Mouse (Mus musculus) hindbrain, embryonic 13.5 days (tissue): ENCODE data around the gene Haus4. TPM values are rescaled to one million over a fixed set of nuclear protein-coding genes. Genes with fewer than 3 reads are reported as not detected.

ENCODE experiments used
- ATAC-seq: fragments of 200-750 bp; cut with Nextera tagmentation; 2 replicates; pipeline ENCODE4 v1.8.0; 2017; ENCODE audit warnings: moderate TSS enrichment; ENCODE audit not compliant: low FRiP score
- H3K27ac ChIP-seq: fragments of 300-500 bp; sonication (generic); 2 replicates; pipeline ENCODE4 v1.5.1; 2015; ENCODE audit warnings: inconsistent platforms, mild to moderate bottlenecking, moderate library complexity
- H3K27me3 ChIP-seq: fragments of 300-500 bp; sonication (generic); 2 replicates; pipeline ENCODE4 v1.6.1; 2015; ENCODE audit warnings: mild to moderate bottlenecking, inconsistent platforms
- H3K36me3 ChIP-seq: fragments of 300-500 bp; sonication (generic); 2 replicates; pipeline ENCODE4 v1.6.1; 2015; ENCODE audit warnings: mild to moderate bottlenecking, inconsistent platforms
- H3K4me1 ChIP-seq: fragments of 300-500 bp; sonication (generic); replicated peaks from 2 replicates; pipeline ENCODE4 v1.6.1; 2015; ENCODE audit warnings: inconsistent platforms
- H3K4me2 ChIP-seq: fragments of 300-500 bp; sonication (generic); 2 replicates; pipeline ENCODE4 v1.6.1; 2015; ENCODE audit warnings: inconsistent platforms, mild to moderate bottlenecking, moderate library complexity
- H3K4me3 ChIP-seq: fragments of 300-500 bp; sonication (generic); 2 replicates; pipeline ENCODE4 v1.5.1; 2015; ENCODE audit warnings: mild to moderate bottlenecking, inconsistent platforms
- H3K9ac ChIP-seq: fragments of 300-500 bp; sonication (generic); 2 replicates; pipeline ENCODE4 v1.6.1; 2015; ENCODE audit warnings: mild to moderate bottlenecking, inconsistent platforms
- H3K9me3 ChIP-seq: fragments of 300-500 bp; sonication (generic); 2 replicates; pipeline ENCODE4 v1.6.1; 2016; ENCODE audit warnings: inconsistent platforms
- WGBS: fragments of 180-500 bp; shearing (Covaris S2); methylation state at CpG from one replicate; pipeline ENCODE4 v1.1.7; 2015; 5-methylcytosine and 5-hydroxymethylcytosine counted together
- polyA plus RNA-seq: library from polyadenylated mRNA; unstranded; fragments of >200 nt; fragmentation: Nextera tagmentation; extraction: Ambion mirVana; gene quantifications from 2 replicates; pipeline ENCODE4 v1.2.1, GENCODE M21; 2015

Gene Haus4
- polyA plus RNA-seq, 1 experiment from 2014 or later = 19.8 TPM

- Histone ChIP-seq H3K4me2 (peak overlapping the region; percentile 67), H3K27me3 (no peaks in the 10 kb centered on the region), H3K9ac (peak overlapping the region; percentile 77), H3K36me3 (no peaks in the 10 kb centered on the region), H3K27ac (peak overlapping the region; percentile 89), H3K4me1 (peaks cover 15% of the 10 kb centered on the region), H3K9me3 (no peaks in the 10 kb centered on the region), H3K4me3 (peak overlapping the region; percentile 43)
- ATAC-seq = peak; percentile 84
- WGBS = under 1% methylated on average over 18 of the region's 18 CpGs
These were observed 27.0 kb downstream of the Haus4 start for GRCm38 (mm10) chr14:54527227-54528006.

GRCm38 (mm10) chr14:54523600-54523999 is 30.8 kb downstream of the Haus4 start:
- Histone ChIP-seq H3K27ac (no peak overlapping the region), H3K4me1 (peaks cover 19% of the 10 kb centered on the region), H3K4me3 (no peak overlapping the region), H3K36me3 (no peaks in the 10 kb centered on the region), H3K9ac (no peak overlapping the region), H3K27me3 (no peaks in the 10 kb centered on the region), H3K4me2 (no peak overlapping the region), H3K9me3 (no peaks in the 10 kb centered on the region)
- no peak for ATAC-seq
- 29% methylated on average over 6 of the region's 6 CpGs for WGBS

GRCm38 (mm10) chr14:54516710-54517310 is 37.6 kb downstream of the Haus4 start:
- Histone ChIP-seq H3K9me3 (no peaks in the 10 kb centered on the region), H3K27ac (peak overlapping the region; percentile 83), H3K27me3 (no peaks in the 10 kb centered on the region), H3K4me3 (peak overlapping the region; percentile 69), H3K4me2 (peak overlapping the region; percentile 74), H3K4me1 (peaks cover 26% of the 10 kb centered on the region), H3K36me3 (peaks cover 35% of the 10 kb centered on the region), H3K9ac (peak overlapping the region; percentile 76)
- 6% methylated on average over 17 of the region's 17 CpGs for WGBS
- peak; percentile 76; the same call in 1 of the 2 replicates for ATAC-seq

DNA sequence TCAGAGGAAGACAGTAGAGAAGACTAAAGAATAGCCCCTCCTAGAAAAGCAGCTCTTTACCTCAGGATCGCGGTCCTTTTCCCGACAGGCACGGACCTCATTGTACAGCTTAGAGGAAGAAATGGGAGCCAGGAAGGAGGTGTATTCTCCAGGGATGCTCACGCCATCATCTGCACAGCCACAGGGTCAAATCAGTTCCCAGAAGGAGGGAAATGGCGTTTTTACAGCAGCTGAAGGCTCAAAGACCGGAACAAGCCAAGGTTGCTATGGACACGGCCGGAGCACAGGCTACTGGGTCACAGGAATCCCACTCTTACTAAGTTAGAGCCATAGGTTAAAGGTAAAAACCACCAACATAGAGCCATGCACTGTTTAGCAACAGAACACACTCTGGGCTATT is 44.6 kb downstream of the Haus4 start:
- H3K9ac ChIP-seq = no peak overlapping the region
- 94% methylated on average over 9 of the region's 9 CpGs for WGBS
- H3K27me3 ChIP-seq = no peaks in the 10 kb centered on the region
- ATAC-seq = no peak
- H3K27ac ChIP-seq = no peak overlapping the region
- no peaks in the 10 kb centered on the region for H3K4me1 ChIP-seq
- H3K4me3 ChIP-seq = no peak overlapping the region
- peaks cover 87% of the 10 kb centered on the region for H3K36me3 ChIP-seq
- H3K9me3 ChIP-seq = no peaks in the 10 kb centered on the region
- H3K4me2 ChIP-seq = no peak overlapping the region

- Histone ChIP-seq H3K4me2 (no peak overlapping the region), H3K9ac (no peak overlapping the region), H3K27ac (no peak overlapping the region), H3K36me3 (peaks cover 20% of the 10 kb centered on the region), H3K9me3 (0 out of 2 replicates have a peak, but pooled peaks cover 3% of the 10 kb centered on the region), H3K4me3 (no peak overlapping the region), H3K4me1 (no peaks in the 10 kb centered on the region), H3K27me3 (no peaks in the 10 kb centered on the region)
- 85% methylated on average over 2 of the region's 2 CpGs for WGBS
- ATAC-seq = no peak
These were observed 51.3 kb downstream of the Haus4 start for GRCm38 (mm10) chr14:54503092-54503491.

- H3K4me2 ChIP-seq = no peak overlapping the region
- no peak overlapping the region for H3K9ac ChIP-seq
- no peak overlapping the region for H3K27ac ChIP-seq
- 0 out of 2 replicates have a peak, but pooled peaks cover 3% of the 10 kb centered on the region for H3K9me3 ChIP-seq
- H3K4me1 ChIP-seq = no peaks in the 10 kb centered on the region
- WGBS = 78% methylated on average over 2 of the region's 2 CpGs
- no peak for ATAC-seq
- no peaks in the 10 kb centered on the region for H3K27me3 ChIP-seq
- peaks cover 3% of the 10 kb centered on the region for H3K36me3 ChIP-seq
- no peak overlapping the region for H3K4me3 ChIP-seq
These were observed 53.1 kb downstream of the Haus4 start for GRCm38 (mm10) chr14:54501365-54501764.

- Histone ChIP-seq H3K9ac (no peak overlapping the region), H3K4me1 (no peaks in the 10 kb centered on the region), H3K4me2 (no peak overlapping the region), H3K27me3 (no peaks in the 10 kb centered on the region), H3K36me3 (no peaks in the 10 kb centered on the region), H3K4me3 (no peak overlapping the region), H3K27ac (no peak overlapping the region), H3K9me3 (0 out of 2 replicates have a peak, but pooled peaks cover 3% of the 10 kb centered on the region)
- ATAC-seq = no peak
- 86% methylated on average over 2 of the region's 2 CpGs for WGBS
These were observed 55.1 kb downstream of the Haus4 start for GRCm38 (mm10) chr14:54499330-54499729.

GRCm38 (mm10) chr14:54496706-54497105 is 57.7 kb downstream of the Haus4 start:
- no peak overlapping the region for H3K27ac ChIP-seq
- H3K4me2 ChIP-seq = no peak overlapping the region
- H3K4me1 ChIP-seq = no peaks in the 10 kb centered on the region
- H3K4me3 ChIP-seq = no peak overlapping the region
- no peak for ATAC-seq
- 0 out of 2 replicates have a peak, but pooled peaks cover 2% of the 10 kb centered on the region for H3K9me3 ChIP-seq
- no peaks in the 10 kb centered on the region for H3K36me3 ChIP-seq
- 90% methylated on average over 14 of the region's 14 CpGs for WGBS
- no peak overlapping the region for H3K9ac ChIP-seq
- H3K27me3 ChIP-seq = no peaks in the 10 kb centered on the region

GRCm38 (mm10) chr14:54494234-54494633 is 60.2 kb downstream of the Haus4 start:
- Histone ChIP-seq H3K9ac (no peak overlapping the region), H3K4me2 (no peak overlapping the region), H3K36me3 (no peaks in the 10 kb centered on the region), H3K4me1 (no peaks in the 10 kb centered on the region), H3K4me3 (no peak overlapping the region), H3K9me3 (no peaks in the 10 kb centered on the region), H3K27ac (no peak overlapping the region), H3K27me3 (no peaks in the 10 kb centered on the region)
- 2% methylated on average over 3 of the region's 3 CpGs for WGBS
- ATAC-seq = peak; percentile 46; the same call in 1 of the 2 replicates

GRCm38 (mm10) chr14:54493236-54493635 is 61.2 kb downstream of the Haus4 start:
- ATAC-seq = no peak
- WGBS = 91% methylated on average over 5 of the region's 5 CpGs
- Histone ChIP-seq H3K27me3 (no peaks in the 10 kb centered on the region), H3K4me2 (no peak overlapping the region), H3K27ac (no peak overlapping the region), H3K4me3 (no peak overlapping the region), H3K36me3 (no peaks in the 10 kb centered on the region), H3K9ac (no peak overlapping the region), H3K4me1 (no peaks in the 10 kb centered on the region), H3K9me3 (no peaks in the 10 kb centered on the region)

DNA sequence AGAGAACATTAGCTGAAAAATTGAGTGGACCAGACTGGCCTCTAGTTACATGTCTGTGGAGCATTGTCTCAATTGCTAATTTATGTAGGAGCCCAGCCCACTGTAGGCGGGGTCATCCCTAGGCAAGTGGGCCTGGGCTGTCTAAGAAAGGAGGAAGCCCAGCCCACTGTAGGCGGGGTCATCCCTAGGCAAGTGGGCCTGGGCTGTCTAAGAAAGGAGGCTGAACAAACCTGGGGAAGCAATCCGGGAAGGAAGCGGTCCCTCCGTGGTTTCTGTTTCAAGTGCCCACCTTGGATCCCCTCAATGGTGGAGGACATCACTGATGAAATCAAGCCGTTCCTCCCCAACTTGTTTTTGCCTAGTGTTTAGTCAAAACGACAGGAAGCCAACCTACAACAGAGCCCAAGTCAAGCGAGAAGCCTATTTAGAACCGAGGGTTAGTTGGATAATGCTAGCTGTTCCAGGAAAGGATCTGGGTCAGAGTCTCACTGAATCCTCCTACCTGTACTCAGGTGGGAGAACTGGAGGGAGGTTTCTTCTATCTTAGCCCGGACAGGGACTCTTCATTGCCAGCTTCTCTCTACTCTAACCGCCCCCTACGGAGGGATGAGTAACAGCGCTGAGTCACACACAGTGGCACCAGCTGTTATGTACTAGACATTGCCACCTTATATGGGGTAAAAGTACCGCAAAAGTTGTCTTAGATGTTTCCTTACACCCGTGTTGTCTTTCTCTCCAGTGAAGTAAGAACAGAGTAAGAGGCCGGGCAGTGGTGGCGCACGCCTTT is 61.9 kb downstream of the Haus4 start:
- Histone ChIP-seq H3K4me1 (no peaks in the 10 kb centered on the region), H3K9ac (no peak overlapping the region), H3K4me2 (no peak overlapping the region), H3K4me3 (no peak overlapping the region), H3K36me3 (no peaks in the 10 kb centered on the region), H3K9me3 (no peaks in the 10 kb centered on the region), H3K27ac (no peak overlapping the region), H3K27me3 (no peaks in the 10 kb centered on the region)
- no peak for ATAC-seq
- WGBS = 73% methylated on average over 18 of the region's 18 CpGs
